Mouse (Mus musculus) testis, adult 2 months (tissue): ENCODE data around the gene C530008M17Rik.

Experiments used
- CTCF ChIP-seq: fragments of 200-500 bp; IDR thresholded peaks from 2 replicates; pipeline ENCODE4 v1.5.1; 2012; ENCODE audit warnings: low read depth, mild to moderate bottlenecking, inconsistent platforms, low read length, moderate library complexity; ENCODE audit not compliant: control insufficient read depth, insufficient read depth, insufficient replicate concordance
- POLR2A ChIP-seq: fragments of 200-500 bp; IDR thresholded peaks from 2 replicates; pipeline ENCODE4 v1.6.1; 2012; ENCODE audit warnings: low read depth, mild to moderate bottlenecking, inconsistent platforms, low read length, moderate library complexity; ENCODE audit not compliant: control insufficient read depth

DNA sequence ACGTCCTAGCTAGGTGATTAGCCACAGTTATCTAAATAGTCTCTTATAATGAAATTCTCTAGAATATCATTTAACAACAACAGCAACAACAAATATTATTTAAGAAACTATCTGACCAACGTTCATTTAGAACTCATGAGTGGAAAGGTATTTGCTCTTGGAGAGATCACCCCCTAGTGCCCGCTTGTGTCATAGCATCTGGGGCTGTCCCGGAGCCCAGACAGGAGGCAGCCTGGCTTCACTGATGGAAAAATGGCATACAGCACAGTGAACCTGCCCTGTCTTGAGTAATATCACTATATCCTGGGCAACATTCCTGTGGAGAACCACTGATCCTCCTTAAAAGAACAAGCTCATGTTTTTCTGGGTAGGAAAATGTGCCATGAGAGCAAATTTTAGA lies 187.1 kb downstream of the C530008M17Rik start:
- TF ChIP-seq CTCF: peak; percentile 63; the same call in 1 of the 2 replicates
- TF ChIP-seq POLR2A: no peak
